Mouse (Mus musculus) cortical plate, adult 2 months (tissue): ENCODE data around the gene Uqcr11.

Experiments
- CTCF ChIP-seq: fragments of 200-500 bp; IDR thresholded peaks from 2 replicates; pipeline ENCODE4 v1.5.1; 2011; ENCODE audit warnings: mild to moderate bottlenecking, control low read depth, low read length; ENCODE audit not compliant: insufficient read depth; ENCODE audit errors: extremely low read depth
- POLR2A ChIP-seq: fragments of 200-500 bp; IDR thresholded peaks from 2 replicates; pipeline ENCODE4 v1.6.1; 2011; ENCODE audit warnings: mild to moderate bottlenecking, low read length, control low read depth; ENCODE audit not compliant: insufficient read depth; ENCODE audit errors: extremely low read depth

- TF ChIP-seq CTCF (no peak), POLR2A (no peak)
Observed at GRCm38 (mm10) chr10:80453601-80454000, 47.0 kb upstream of the Uqcr11 start.
